Mouse (Mus musculus) lung, postnatal 0 days (tissue): ENCODE data around the gene Bfsp2. TPM values are rescaled to one million over a fixed set of nuclear protein-coding genes. Genes with fewer than 3 reads are reported as not detected.

Experiments
- ATAC-seq: fragments of 200-750 bp; cut with Nextera tagmentation; 2 replicates; pipeline ENCODE4 v1.8.0; 2017; ENCODE audit warnings: moderate library complexity
- DNase-seq: peaks from one replicate; pipeline ENCODE4 v3.0.0-alpha.2; 2016; ENCODE audit warnings: low spot score
- H3K27ac ChIP-seq: fragments of 300-500 bp; sonication (generic); 2 replicates; pipeline ENCODE4 v1.5.1; 2014; ENCODE audit warnings: antibody characterized with exemption, mild to moderate bottlenecking, low read length, mixed read lengths
- H3K27me3 ChIP-seq: fragments of 300-500 bp; sonication (generic); replicated peaks from 2 replicates; pipeline ENCODE4 v1.6.1; 2014; ENCODE audit warnings: low read length, mixed read lengths; ENCODE audit not compliant: insufficient read depth
- H3K36me3 ChIP-seq: fragments of 300-500 bp; sonication (generic); 2 replicates; pipeline ENCODE4 v1.6.1; 2014; ENCODE audit warnings: low read length, mixed read lengths; ENCODE audit not compliant: insufficient read depth
- H3K4me1 ChIP-seq: fragments of 300-500 bp; sonication (generic); 2 replicates; pipeline ENCODE4 v1.6.1; 2014; ENCODE audit warnings: antibody characterized with exemption, low read depth, low read length, mixed read lengths; ENCODE audit not compliant: insufficient read depth
- H3K4me2 ChIP-seq: fragments of 300-500 bp; sonication (generic); replicated peaks from 2 replicates; pipeline ENCODE4 v1.6.1; 2014; ENCODE audit warnings: low read depth, mild to moderate bottlenecking, low read length, moderate library complexity, mixed read lengths
- H3K4me3 ChIP-seq: fragments of 300-500 bp; sonication (generic); 2 replicates; pipeline ENCODE4 v1.5.1; 2014; ENCODE audit warnings: low read depth, low read length
- H3K9ac ChIP-seq: fragments of 300-500 bp; sonication (generic); replicated peaks from 2 replicates; pipeline ENCODE4 v1.6.1; 2014; ENCODE audit warnings: low read depth, mild to moderate bottlenecking
- H3K9me3 ChIP-seq: fragments of 300-500 bp; sonication (generic); 2 replicates; pipeline ENCODE4 v1.6.1; 2016; ENCODE audit warnings: low read length, mixed read lengths
- CTCF ChIP-seq: IDR thresholded peaks from 2 replicates; pipeline ENCODE4 v1.5.1; 2016; ENCODE audit warnings: antibody characterized with exemption, mild to moderate bottlenecking
- EP300 ChIP-seq: IDR thresholded peaks from 2 replicates; pipeline ENCODE4 v1.6.1; 2016; ENCODE audit warnings: antibody characterized with exemption, mild to moderate bottlenecking, control low read depth
- WGBS: fragments of 180-500 bp; shearing (Covaris S2); extraction: QIAGEN DNeasy Blood & Tissue Kit; methylation state at CpG from one replicate; pipeline ENCODE4 v1.1.7; 2014; 5-methylcytosine and 5-hydroxymethylcytosine counted together
- polyA plus RNA-seq: library from polyadenylated mRNA; unstranded; fragments of >200 nt; fragmentation: Nextera tagmentation; extraction: Ambion mirVana; gene quantifications from 2 replicates; pipeline ENCODE4 v1.2.1, GENCODE M21; 2015

Gene Bfsp2
- polyA plus RNA-seq, 1 experiment from 2014 or later: 0.30 TPM

- H3K36me3 ChIP-seq: no peaks in the 10 kb centered on the region
- H3K27me3 ChIP-seq: no peaks in the 10 kb centered on the region
- no peak for ATAC-seq
- TF ChIP-seq CTCF (no peak), EP300 (no peak)
- WGBS: 81% methylated on average over 13 of the region's 13 CpGs
- no peak for DNase-seq
- no peak overlapping the region for H3K4me3 ChIP-seq
- H3K9me3 ChIP-seq: no peaks in the 10 kb centered on the region
- no peak overlapping the region for H3K9ac ChIP-seq
- H3K27ac ChIP-seq: no peak overlapping the region
- H3K4me2 ChIP-seq: no peak overlapping the region
- peaks cover 6% of the 10 kb centered on the region; the same call in 1 of the 2 replicates for H3K4me1 ChIP-seq
Observed at GRCm38 (mm10) chr9:103430431-103431220, 49.6 kb downstream of the Bfsp2 start.

GRCm38 (mm10) chr9:103426425-103426824, 53.8 kb downstream of the Bfsp2 start:
- Histone ChIP-seq H3K9me3 (no peaks in the 10 kb centered on the region), H3K4me3 (no peak overlapping the region), H3K27me3 (no peaks in the 10 kb centered on the region), H3K9ac (no peak overlapping the region), H3K4me2 (no peak overlapping the region), H3K36me3 (no peaks in the 10 kb centered on the region), H3K27ac (no peak overlapping the region), H3K4me1 (no peaks in the 10 kb centered on the region)
- no peak for DNase-seq
- 84% methylated on average over 11 of the region's 11 CpGs for WGBS
- TF ChIP-seq CTCF: no peak
- TF ChIP-seq EP300: no peak
- no peak for ATAC-seq

DNA sequence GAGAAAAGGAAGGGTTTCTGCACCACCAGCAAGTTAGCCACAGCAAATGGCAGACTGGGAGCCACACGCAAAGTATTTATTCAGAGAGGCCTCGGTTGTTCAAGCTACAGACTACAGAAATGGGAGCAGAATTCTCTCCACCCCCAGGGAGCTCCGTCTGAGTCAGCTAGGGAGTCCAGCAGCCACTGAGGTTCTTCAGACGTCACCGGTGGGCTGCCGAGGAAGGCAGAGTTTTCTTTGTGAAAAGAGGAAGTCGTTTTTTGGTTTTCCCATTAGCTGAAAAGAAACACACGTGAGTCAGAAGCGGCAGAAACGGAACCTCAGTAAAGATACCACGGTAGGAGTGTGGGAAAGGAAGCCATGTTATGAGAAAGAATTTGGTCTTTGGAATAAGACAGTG, 55.4 kb downstream of the Bfsp2 start:
- H3K4me3 ChIP-seq: no peak overlapping the region

GRCm38 (mm10) chr9:103423951-103424350, 56.3 kb downstream of the Bfsp2 start:
- no peak for ATAC-seq
- no peak overlapping the region for H3K9ac ChIP-seq
- no peaks in the 10 kb centered on the region for H3K36me3 ChIP-seq
- no peaks in the 10 kb centered on the region for H3K27me3 ChIP-seq
- TF ChIP-seq EP300 (no peak), CTCF (no peak)
- no peak overlapping the region for H3K4me3 ChIP-seq
- DNase-seq: no peak
- H3K4me2 ChIP-seq: no peak overlapping the region
- no peaks in the 10 kb centered on the region for H3K4me1 ChIP-seq
- no peaks in the 10 kb centered on the region for H3K9me3 ChIP-seq
- no peak overlapping the region for H3K27ac ChIP-seq
- WGBS: 73% methylated on average over 8 of the region's 8 CpGs

More for the DNA sequence above, 55.4 kb downstream of the Bfsp2 start:
- H3K9me3 ChIP-seq: no peaks in the 10 kb centered on the region
- H3K4me2 ChIP-seq: no peak overlapping the region
- ATAC-seq (no peak), DNase-seq (peak; percentile 23)
- H3K27ac ChIP-seq: no peak overlapping the region
- no peaks in the 10 kb centered on the region for H3K36me3 ChIP-seq
- 48% methylated on average over 11 of the region's 11 CpGs for WGBS
- no peak overlapping the region for H3K9ac ChIP-seq
- H3K27me3 ChIP-seq: no peaks in the 10 kb centered on the region
- TF ChIP-seq CTCF (no peak), EP300 (no peak)
- H3K4me1 ChIP-seq: no peaks in the 10 kb centered on the region

- ATAC-seq: no peak
- WGBS: 81% methylated on average over 7 of the region's 7 CpGs
- no peaks in the 10 kb centered on the region for H3K36me3 ChIP-seq
- H3K9me3 ChIP-seq: no peaks in the 10 kb centered on the region
- no peaks in the 10 kb centered on the region for H3K27me3 ChIP-seq
- H3K4me3 ChIP-seq: no peak overlapping the region
- DNase-seq: no peak
- no peak for TF ChIP-seq CTCF
- TF ChIP-seq EP300: no peak
- H3K4me2 ChIP-seq: no peak overlapping the region
- H3K4me1 ChIP-seq: no peaks in the 10 kb centered on the region
- H3K27ac ChIP-seq: no peak overlapping the region
- no peak overlapping the region for H3K9ac ChIP-seq
Observed at GRCm38 (mm10) chr9:103423384-103423783, 56.8 kb downstream of the Bfsp2 start.

DNA sequence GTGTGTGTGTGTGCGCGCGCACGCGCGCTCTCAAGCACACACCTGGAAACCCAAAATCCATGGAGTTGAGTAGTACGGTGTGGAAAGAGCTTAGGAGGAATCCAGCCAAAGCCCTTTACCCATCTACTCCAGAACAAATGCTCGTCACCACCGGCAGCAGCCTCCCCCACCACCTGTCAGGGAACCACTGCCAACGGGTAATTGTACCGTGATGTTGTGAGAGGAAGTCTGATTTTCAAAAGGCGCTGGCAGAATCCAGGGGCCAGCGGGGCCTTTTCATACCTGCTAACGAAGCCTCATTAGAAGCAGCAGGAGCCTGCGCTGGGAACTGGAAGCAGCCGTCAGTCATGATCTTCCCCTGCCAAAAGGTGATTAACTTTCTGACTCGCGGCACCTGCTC, 57.4 kb downstream of the Bfsp2 start:
- no peaks in the 10 kb centered on the region for H3K27me3 ChIP-seq
- ATAC-seq: no peak
- WGBS: 62% methylated on average over 18 of the region's 18 CpGs

More for the DNA sequence above, 57.4 kb downstream of the Bfsp2 start:
- Histone ChIP-seq H3K4me3 (no peak overlapping the region), H3K4me1 (no peaks in the 10 kb centered on the region), H3K36me3 (no peaks in the 10 kb centered on the region), H3K27ac (no peak overlapping the region), H3K4me2 (no peak overlapping the region), H3K9me3 (no peaks in the 10 kb centered on the region), H3K9ac (no peak overlapping the region)
- DNase-seq: no peak
- TF ChIP-seq EP300: no peak
- no peak for TF ChIP-seq CTCF
